Mouse (Mus musculus): ENCODE measurements around the gene Gm10037. TPM values are rescaled to one million over a fixed set of nuclear protein-coding genes. Genes with fewer than 3 reads are reported as not detected.
"Not testable (repeated sequence)": the region's sequence is repeated elsewhere in the genome, so short reads cannot be mapped to it uniquely, and the experiment has no call there.

Gm10037 gene
- polyA plus RNA-seq, 1 experiment, result not detected

GRCm38 (mm10) chr13:67853130-67853529 is 22.2 kb downstream of the Gm10037 start:
- no peak for TF ChIP-seq POLR2A (IDR thresholded peaks at IDR 0.05; ENCODE audit: low read depth, low read length)
- TF ChIP-seq CTCF (IDR thresholded peaks at IDR 0.05; ENCODE audit: extremely low read depth, insufficient read length, insufficient replicate concordance, low read depth, low read length), result no peak

DNA sequence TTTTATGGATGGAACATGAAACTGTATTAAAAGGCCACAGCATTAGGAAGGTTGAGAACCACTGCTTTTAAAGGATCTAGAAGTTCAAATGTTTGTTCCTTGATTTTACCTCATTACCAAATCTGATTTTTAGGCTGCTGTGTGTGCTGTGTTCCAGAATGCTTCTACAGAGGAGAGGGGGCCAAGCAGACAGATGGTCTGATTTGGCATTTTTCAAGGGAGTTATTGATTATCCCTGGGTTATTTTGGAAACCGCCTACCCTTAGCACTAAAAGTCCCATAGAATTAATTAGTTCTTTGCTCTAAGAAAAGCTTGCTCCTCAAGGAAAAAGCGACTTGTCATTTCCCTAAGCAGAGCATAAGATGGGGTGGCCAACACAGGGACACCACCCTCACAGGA is 23.1 kb downstream of the Gm10037 start:
- H3K27ac ChIP-seq (ENCODE audit: insufficient read depth, low read depth, low read length), result no peak overlapping the region
- TF ChIP-seq POLR2A (IDR thresholded peaks at IDR 0.05; ENCODE audit: low read depth, low read length) (no peak), CTCF (IDR thresholded peaks at IDR 0.05; ENCODE audit: extremely low read depth, insufficient read length, insufficient replicate concordance, low read depth, low read length) (no peak)
- no peaks in the 10 kb centered on the region for H3K4me1 ChIP-seq (ENCODE audit: control insufficient read depth, insufficient read depth, insufficient read length, low read length)
- no peaks in the 10 kb centered on the region for H3K27me3 ChIP-seq (ENCODE audit: control insufficient read depth, insufficient read depth, low read length)
- no peaks in the 10 kb centered on the region for H3K36me3 ChIP-seq (ENCODE audit: control insufficient read depth, insufficient read depth, low read length)
- no peak overlapping the region for H3K4me3 ChIP-seq (ENCODE audit: low read depth, low read length)
- WGBS, result 87% methylated on average over 2 of the region's 2 CpGs

More at GRCm38 (mm10) chr13:67853130-67853529, 22.2 kb downstream of the Gm10037 start:
- H3K4me1 ChIP-seq (ENCODE audit: control insufficient read depth, insufficient read depth, insufficient read length, low read length), result no peaks in the 10 kb centered on the region
- H3K27me3 ChIP-seq (ENCODE audit: control insufficient read depth, insufficient read depth, low read length), result no peaks in the 10 kb centered on the region
- 74% methylated on average over 6 of the region's 6 CpGs for WGBS
- no peaks in the 10 kb centered on the region for H3K36me3 ChIP-seq (ENCODE audit: control insufficient read depth, insufficient read depth, low read length)
- H3K27ac ChIP-seq (ENCODE audit: insufficient read depth, low read depth, low read length), result no peak overlapping the region
- no peak overlapping the region for H3K4me3 ChIP-seq (ENCODE audit: low read depth, low read length)

DNA sequence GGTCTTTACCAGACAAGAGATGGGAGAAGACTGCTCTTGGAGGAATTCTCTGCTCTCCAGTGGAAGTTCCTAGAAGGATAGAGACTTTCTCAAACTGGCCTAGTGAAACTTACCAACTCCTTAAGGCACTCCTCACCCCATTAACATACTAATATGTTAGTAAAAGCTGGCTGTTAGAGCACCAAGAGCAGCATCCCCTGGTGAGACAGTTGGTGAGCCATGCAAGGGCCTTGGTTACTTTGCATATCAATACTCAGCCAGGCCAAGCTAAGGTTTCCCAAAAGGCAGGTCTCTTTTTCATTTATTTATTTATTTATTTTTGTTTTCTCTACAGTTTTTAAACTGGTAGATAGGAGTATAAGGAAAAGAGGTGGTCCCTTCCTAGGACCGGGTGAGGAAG is 26.4 kb downstream of the Gm10037 start:
- TF ChIP-seq POLR2A (IDR thresholded peaks at IDR 0.05; ENCODE audit: low read depth, low read length), result no peak
- TF ChIP-seq CTCF (IDR thresholded peaks at IDR 0.05; ENCODE audit: extremely low read depth, insufficient read length, insufficient replicate concordance, low read depth, low read length), result no peak

DNA sequence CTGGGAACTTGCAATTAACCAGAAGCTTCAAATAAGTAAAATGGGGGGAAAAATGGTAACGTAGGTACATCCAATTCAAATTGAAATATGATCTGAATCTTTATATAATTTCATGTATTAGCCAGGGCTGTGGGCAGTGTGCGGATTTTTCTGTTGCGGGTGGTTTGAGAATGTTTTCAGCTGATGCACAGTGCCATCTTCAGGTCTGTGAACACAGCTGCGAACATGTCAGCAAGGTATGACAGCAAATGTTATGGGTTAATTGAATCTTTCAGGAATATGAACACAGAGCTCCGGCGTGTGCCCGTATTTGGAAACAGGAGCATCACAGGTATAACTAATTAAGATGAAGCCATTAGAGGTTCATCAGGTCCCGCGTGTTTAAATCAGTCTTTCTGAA is 31.6 kb downstream of the Gm10037 start:
- no peak overlapping the region for H3K27ac ChIP-seq (ENCODE audit: insufficient read depth, low read depth, low read length)
- H3K4me3 ChIP-seq (ENCODE audit: low read depth, low read length), result no peak overlapping the region
- no peaks in the 10 kb centered on the region for H3K27me3 ChIP-seq (ENCODE audit: control insufficient read depth, insufficient read depth, low read length)
- no peaks in the 10 kb centered on the region for H3K36me3 ChIP-seq (ENCODE audit: control insufficient read depth, insufficient read depth, low read length)
- 81% methylated on average over 9 of the region's 9 CpGs for WGBS
- TF ChIP-seq CTCF (IDR thresholded peaks at IDR 0.05; ENCODE audit: extremely low read depth, insufficient read length, insufficient replicate concordance, low read depth, low read length) (no peak), POLR2A (IDR thresholded peaks at IDR 0.05; ENCODE audit: low read depth, low read length) (no peak)
- no peaks in the 10 kb centered on the region for H3K4me1 ChIP-seq (ENCODE audit: control insufficient read depth, insufficient read depth, insufficient read length, low read length)

More for the DNA sequence above, 26.4 kb downstream of the Gm10037 start:
- WGBS, result 19% methylated on average over 1 of the region's 1 CpGs
- Histone ChIP-seq H3K27ac (ENCODE audit: insufficient read depth, low read depth, low read length) (no peak overlapping the region), H3K27me3 (ENCODE audit: control insufficient read depth, insufficient read depth, low read length) (no peaks in the 10 kb centered on the region), H3K4me3 (ENCODE audit: low read depth, low read length) (no peak overlapping the region), H3K36me3 (ENCODE audit: control insufficient read depth, insufficient read depth, low read length) (no peaks in the 10 kb centered on the region), H3K4me1 (ENCODE audit: control insufficient read depth, insufficient read depth, insufficient read length, low read length) (no peaks in the 10 kb centered on the region)

DNA sequence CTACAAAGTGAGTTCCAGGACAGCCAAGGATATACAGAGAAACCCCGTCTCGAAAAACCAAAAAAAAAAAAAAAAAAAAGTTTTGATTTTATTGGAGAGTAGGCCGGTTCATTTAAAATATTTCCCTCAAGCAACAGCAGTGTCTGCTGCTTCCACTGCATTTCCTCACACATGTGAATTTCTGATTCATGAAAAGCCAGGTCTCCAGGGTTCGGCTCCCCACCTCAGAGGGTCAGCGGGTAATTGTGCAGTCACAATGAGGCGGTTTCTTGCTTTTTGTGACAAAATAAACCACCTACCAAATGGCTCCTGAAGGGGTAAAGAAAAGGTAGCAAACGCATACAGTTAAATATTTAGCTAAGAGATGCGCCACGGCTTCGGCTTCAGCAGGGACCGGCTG is 32.1 kb downstream of the Gm10037 start, which contains the start of gene BC048507:
Gene BC048507 (plus strand): TSS at position 301 of the 400 bp plus-strand sequence.
- Histone ChIP-seq H3K27me3 (ENCODE audit: control insufficient read depth, insufficient read depth, low read length) (no peaks in the 10 kb centered on the region), H3K4me3 (ENCODE audit: low read depth, low read length) (no peak within 1 kb of the TSS), H3K27ac (ENCODE audit: insufficient read depth, low read depth, low read length) (no peak within 1 kb of the TSS), H3K36me3 (ENCODE audit: control insufficient read depth, insufficient read depth, low read length) (no peaks in the 10 kb centered on the region), H3K4me1 (ENCODE audit: control insufficient read depth, insufficient read depth, insufficient read length, low read length) (no peaks in the 10 kb centered on the region)
- TF ChIP-seq CTCF (IDR thresholded peaks at IDR 0.05; ENCODE audit: extremely low read depth, insufficient read length, insufficient replicate concordance, low read depth, low read length) (no peak), POLR2A (IDR thresholded peaks at IDR 0.05; ENCODE audit: low read depth, low read length) (no peak)
- 78% methylated on average over 11 of the region's 11 CpGs for WGBS

- 57% methylated on average over 5 of the region's 5 CpGs for WGBS
- no peak for TF ChIP-seq CTCF (IDR thresholded peaks at IDR 0.05; ENCODE audit: extremely low read depth, insufficient read length, insufficient replicate concordance, low read depth, low read length)
- no peak for TF ChIP-seq POLR2A (IDR thresholded peaks at IDR 0.05; ENCODE audit: low read depth, low read length)
- H3K27me3 ChIP-seq (ENCODE audit: control insufficient read depth, insufficient read depth, low read length), result no peaks in the 10 kb centered on the region
- H3K4me3 ChIP-seq (ENCODE audit: low read depth, low read length), result no peak overlapping the region
- no peak overlapping the region for H3K27ac ChIP-seq (ENCODE audit: insufficient read depth, low read depth, low read length)
- H3K36me3 ChIP-seq (ENCODE audit: control insufficient read depth, insufficient read depth, low read length), result no peaks in the 10 kb centered on the region
- no peaks in the 10 kb centered on the region for H3K4me1 ChIP-seq (ENCODE audit: control insufficient read depth, insufficient read depth, insufficient read length, low read length)
These were observed 34.0 kb downstream of the Gm10037 start for GRCm38 (mm10) chr13:67864764-67865350.

DNA sequence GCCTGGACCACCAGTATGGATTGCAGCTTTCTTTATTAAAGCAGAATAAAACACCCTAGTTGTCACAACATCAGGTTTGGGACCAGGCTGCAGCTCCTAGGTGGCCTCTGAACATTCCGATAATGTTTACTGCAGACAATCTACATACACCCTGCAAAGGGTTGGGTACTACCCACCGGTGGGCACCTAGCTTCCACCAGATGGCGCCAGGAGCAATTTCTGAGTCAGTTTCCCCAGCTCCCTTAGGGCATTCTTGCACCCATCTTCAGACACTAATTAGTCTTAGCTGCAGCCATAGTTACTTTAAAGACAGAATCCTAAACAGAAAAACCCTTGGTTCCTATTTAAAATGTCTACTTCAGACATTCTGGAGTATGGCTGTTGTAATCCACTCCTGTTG is 37.0 kb downstream of the Gm10037 start:
- H3K36me3 ChIP-seq (ENCODE audit: control insufficient read depth, insufficient read depth, low read length), result no peaks in the 10 kb centered on the region
- 31% methylated on average over 3 of the region's 3 CpGs for WGBS
- H3K4me3 ChIP-seq (ENCODE audit: low read depth, low read length), result no peak overlapping the region
- no peak overlapping the region for H3K27ac ChIP-seq (ENCODE audit: insufficient read depth, low read depth, low read length)
- H3K27me3 ChIP-seq (ENCODE audit: control insufficient read depth, insufficient read depth, low read length), result no peaks in the 10 kb centered on the region
- TF ChIP-seq POLR2A (IDR thresholded peaks at IDR 0.05; ENCODE audit: low read depth, low read length), result no peak
- no peaks in the 10 kb centered on the region for H3K4me1 ChIP-seq (ENCODE audit: control insufficient read depth, insufficient read depth, insufficient read length, low read length)

DNA sequence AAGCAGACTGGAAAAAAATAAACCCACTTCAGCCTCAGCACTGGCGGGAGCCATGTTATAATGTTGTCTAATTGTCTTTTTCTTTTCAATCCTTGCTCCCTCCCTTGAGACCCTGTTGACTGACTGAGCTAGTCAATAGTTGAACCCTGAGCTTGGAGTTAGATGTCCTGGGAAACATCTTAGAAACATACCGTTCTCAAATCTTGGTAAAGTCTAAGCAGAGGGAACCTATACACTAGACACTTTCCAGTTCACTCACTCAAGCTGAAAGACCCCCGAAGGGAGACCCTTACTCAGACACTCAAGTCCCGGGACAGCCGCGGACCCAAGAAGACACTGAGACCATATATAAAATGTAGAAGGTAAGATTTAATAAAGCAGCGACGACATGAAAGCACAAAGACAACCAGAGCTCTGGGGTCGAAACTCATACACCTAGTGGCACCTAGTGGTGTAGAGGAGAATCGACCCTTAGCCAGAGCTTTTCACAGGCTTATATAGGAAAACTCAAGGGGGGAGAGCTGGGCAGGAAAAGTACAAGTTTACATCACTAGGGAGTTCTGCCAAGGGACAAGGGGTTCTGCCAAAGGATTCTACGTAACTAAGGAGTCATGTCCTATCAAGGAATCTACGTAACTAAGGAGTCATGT is 45.3 kb downstream of the Gm10037 start:
- not testable (repeated sequence) for H3K4me3 ChIP-seq (ENCODE audit: low read depth, low read length); H3K27ac ChIP-seq (ENCODE audit: insufficient read depth, low read depth, low read length); H3K27me3 ChIP-seq (ENCODE audit: control insufficient read depth, insufficient read depth, low read length); H3K36me3 ChIP-seq (ENCODE audit: control insufficient read depth, insufficient read depth, low read length); H3K4me1 ChIP-seq (ENCODE audit: control insufficient read depth, insufficient read depth, insufficient read length, low read length)
- WGBS, result 42% methylated on average over 7 of the region's 12 CpGs

Data from small intestine, adult 2 months (tissue).